Mouse (Mus musculus) limb, embryonic 10.5 days (tissue): Measurements from ENCODE around the gene Exph5. TPM values are rescaled to one million over a fixed set of nuclear protein-coding genes. Genes with fewer than 3 reads are reported as not detected.

ENCODE experiments used
- DNase-seq: peaks from one replicate; pipeline ENCODE4 v3.0.0-alpha.2; 2017; ENCODE audit warnings: low spot score
- H3K27ac ChIP-seq: fragments of 300-500 bp; sonication (generic); 2 replicates; pipeline ENCODE4 v1.5.1; 2016; ENCODE audit warnings: mild to moderate bottlenecking
- H3K27me3 ChIP-seq: fragments of 300-500 bp; sonication (generic); 2 replicates; pipeline ENCODE4 v1.6.1; 2016; ENCODE audit warnings: low read depth, mild to moderate bottlenecking; ENCODE audit not compliant: poor library complexity, severe bottlenecking
- H3K36me3 ChIP-seq: fragments of 300-500 bp; sonication (generic); 2 replicates; pipeline ENCODE4 v1.6.1; 2016; ENCODE audit warnings: mild to moderate bottlenecking, moderate library complexity
- H3K4me1 ChIP-seq: fragments of 300-500 bp; sonication (generic); 2 replicates; pipeline ENCODE4 v1.6.1; 2016
- H3K4me3 ChIP-seq: fragments of 300-500 bp; sonication (generic); 2 replicates; pipeline ENCODE4 v1.5.1; 2016; ENCODE audit warnings: mild to moderate bottlenecking, moderate library complexity
- H3K9me3 ChIP-seq: fragments of 300-500 bp; sonication (generic); replicated peaks from 2 replicates; pipeline ENCODE4 v1.6.1; 2016; ENCODE audit warnings: mild to moderate bottlenecking
- WGBS: fragments of 180-500 bp; shearing (Covaris S2); methylation state at CpG from one replicate; pipeline ENCODE4 v1.1.7; 2016; 5-methylcytosine and 5-hydroxymethylcytosine counted together
- polyA plus RNA-seq: library from polyadenylated mRNA; unstranded; fragments of >200 nt; fragmentation: Nextera tagmentation; extraction: Ambion mirVana; gene quantifications from 2 replicates; pipeline ENCODE4 v1.2.1, GENCODE M21; 2016

Exph5 gene
- polyA plus RNA-seq, 1 experiment from 2014 or later, result 1.2 TPM

GRCm38 (mm10) chr9:53325363-53326090 lies 24.1 kb downstream of the Exph5 start:
- peak; percentile 29 for DNase-seq
- no peak overlapping the region for H3K27ac ChIP-seq
- no peaks in the 10 kb centered on the region for H3K27me3 ChIP-seq
- H3K36me3 ChIP-seq, result no peaks in the 10 kb centered on the region
- 66% methylated on average over 4 of the region's 4 CpGs for WGBS
- H3K4me1 ChIP-seq, result no peaks in the 10 kb centered on the region
- no peak overlapping the region for H3K4me3 ChIP-seq
- no peaks in the 10 kb centered on the region; the same call in 1 of the 2 replicates for H3K9me3 ChIP-seq

- H3K4me1 ChIP-seq, result no peaks in the 10 kb centered on the region
- H3K9me3 ChIP-seq, result no peaks in the 10 kb centered on the region
- 91% methylated on average over 2 of the region's 2 CpGs for WGBS
- H3K4me3 ChIP-seq, result no peak overlapping the region
- H3K27me3 ChIP-seq, result no peaks in the 10 kb centered on the region
- H3K36me3 ChIP-seq, result no peaks in the 10 kb centered on the region
- DNase-seq, result no peak
- H3K27ac ChIP-seq, result no peak overlapping the region
Measured at GRCm38 (mm10) chr9:53328203-53328602, 26.7 kb downstream of the Exph5 start.

- H3K4me1 ChIP-seq, result no peaks in the 10 kb centered on the region
- 78% methylated on average over 6 of the region's 6 CpGs for WGBS
- H3K27me3 ChIP-seq, result no peaks in the 10 kb centered on the region
- no peak overlapping the region for H3K27ac ChIP-seq
- DNase-seq, result no peak
- H3K36me3 ChIP-seq, result no peaks in the 10 kb centered on the region
- H3K9me3 ChIP-seq, result no peaks in the 10 kb centered on the region
- H3K4me3 ChIP-seq, result no peak overlapping the region
Measured at GRCm38 (mm10) chr9:53329301-53330206, 28.1 kb downstream of the Exph5 start.

- Histone ChIP-seq H3K4me1 (no peaks in the 10 kb centered on the region), H3K27me3 (no peaks in the 10 kb centered on the region), H3K4me3 (no peak overlapping the region), H3K36me3 (no peaks in the 10 kb centered on the region), H3K27ac (no peak overlapping the region), H3K9me3 (no peaks in the 10 kb centered on the region)
- 91% methylated on average over 9 of the region's 9 CpGs for WGBS
- no peak for DNase-seq
Measured at GRCm38 (mm10) chr9:53330247-53330646, 28.8 kb downstream of the Exph5 start.

GRCm38 (mm10) chr9:53333436-53333835 lies 32.0 kb downstream of the Exph5 start:
- no peaks in the 10 kb centered on the region for H3K36me3 ChIP-seq
- WGBS, result 79% methylated on average over 4 of the region's 4 CpGs
- DNase-seq, result no peak
- H3K27ac ChIP-seq, result no peak overlapping the region
- no peaks in the 10 kb centered on the region for H3K27me3 ChIP-seq
- H3K4me1 ChIP-seq, result 0 out of 2 replicates have a peak, but pooled peaks cover 2% of the 10 kb centered on the region
- no peaks in the 10 kb centered on the region for H3K9me3 ChIP-seq
- no peak overlapping the region for H3K4me3 ChIP-seq

GRCm38 (mm10) chr9:53335131-53335530 lies 33.7 kb downstream of the Exph5 start:
- 0 out of 2 replicates have a peak, but pooled peaks cover 7% of the 10 kb centered on the region for H3K4me1 ChIP-seq
- 89% methylated on average over 3 of the region's 3 CpGs for WGBS
- no peak overlapping the region for H3K27ac ChIP-seq
- H3K36me3 ChIP-seq, result no peaks in the 10 kb centered on the region
- no peak for DNase-seq
- H3K27me3 ChIP-seq, result no peaks in the 10 kb centered on the region
- H3K4me3 ChIP-seq, result no peak overlapping the region
- H3K9me3 ChIP-seq, result no peaks in the 10 kb centered on the region

- DNase-seq, result no peak
- no peaks in the 10 kb centered on the region for H3K36me3 ChIP-seq
- peaks cover 8% of the 10 kb centered on the region; the same call in 1 of the 2 replicates for H3K27me3 ChIP-seq
- no peak overlapping the region for H3K4me3 ChIP-seq
- 80% methylated on average over 7 of the region's 7 CpGs for WGBS
- no peak overlapping the region for H3K27ac ChIP-seq
- H3K4me1 ChIP-seq, result peaks cover 17% of the 10 kb centered on the region
- H3K9me3 ChIP-seq, result no peaks in the 10 kb centered on the region
Measured at GRCm38 (mm10) chr9:53339603-53340002, 38.1 kb downstream of the Exph5 start.

- Histone ChIP-seq H3K9me3 (no peaks in the 10 kb centered on the region), H3K4me3 (peak overlapping the region; percentile 54), H3K36me3 (no peaks in the 10 kb centered on the region), H3K4me1 (peaks cover 17% of the 10 kb centered on the region), H3K27ac (no peak overlapping the region), H3K27me3 (peaks cover 8% of the 10 kb centered on the region; the same call in 1 of the 2 replicates)
- peak; percentile 35 for DNase-seq
- WGBS, result 39% methylated on average over 17 of the region's 17 CpGs
Measured at GRCm38 (mm10) chr9:53340328-53340916, 39.0 kb downstream of the Exph5 start.

- peaks cover 8% of the 10 kb centered on the region; the same call in 1 of the 2 replicates for H3K27me3 ChIP-seq
- WGBS, result 6% methylated on average over 14 of the region's 14 CpGs
- peak overlapping the region; percentile 54 for H3K4me3 ChIP-seq
- peaks cover 17% of the 10 kb centered on the region for H3K4me1 ChIP-seq
- H3K27ac ChIP-seq, result no peak overlapping the region
- peak; percentile 54 for DNase-seq
- no peaks in the 10 kb centered on the region for H3K36me3 ChIP-seq
- H3K9me3 ChIP-seq, result no peaks in the 10 kb centered on the region
Measured at GRCm38 (mm10) chr9:53340969-53341368, 39.5 kb downstream of the Exph5 start.

- Histone ChIP-seq H3K4me1 (peaks cover 17% of the 10 kb centered on the region), H3K27me3 (peaks cover 8% of the 10 kb centered on the region; the same call in 1 of the 2 replicates), H3K9me3 (no peaks in the 10 kb centered on the region), H3K27ac (no peak overlapping the region), H3K36me3 (no peaks in the 10 kb centered on the region), H3K4me3 (no peak overlapping the region)
- 86% methylated on average over 3 of the region's 3 CpGs for WGBS
- DNase-seq, result no peak
Measured at GRCm38 (mm10) chr9:53341981-53342380, 40.5 kb downstream of the Exph5 start.

GRCm38 (mm10) chr9:53344646-53345432 lies 43.4 kb downstream of the Exph5 start:
- peaks cover 12% of the 10 kb centered on the region for H3K4me1 ChIP-seq
- WGBS, result 89% methylated on average over 9 of the region's 9 CpGs
- no peak for DNase-seq

GRCm38 (mm10) chr9:53345728-53346127 lies 44.3 kb downstream of the Exph5 start:
- H3K4me1 ChIP-seq, result peaks cover 5% of the 10 kb centered on the region
- no peak for DNase-seq
- H3K27ac ChIP-seq, result no peak overlapping the region
- no peaks in the 10 kb centered on the region for H3K36me3 ChIP-seq
- H3K9me3 ChIP-seq, result no peaks in the 10 kb centered on the region
- WGBS, result 48% methylated on average over 3 of the region's 3 CpGs
- no peak overlapping the region for H3K4me3 ChIP-seq
- H3K27me3 ChIP-seq, result peaks cover 8% of the 10 kb centered on the region; the same call in 1 of the 2 replicates

More at GRCm38 (mm10) chr9:53344646-53345432, 43.4 kb downstream of the Exph5 start:
- Histone ChIP-seq H3K36me3 (no peaks in the 10 kb centered on the region), H3K27ac (no peak overlapping the region), H3K4me3 (no peak overlapping the region), H3K27me3 (peaks cover 8% of the 10 kb centered on the region; the same call in 1 of the 2 replicates), H3K9me3 (no peaks in the 10 kb centered on the region)
